Mouse (Mus musculus): ENCODE results near the gene Ern1. TPM values are rescaled to one million over a fixed set of nuclear protein-coding genes. Genes with fewer than 3 reads are reported as not detected.

The Ern1 gene
- polyA plus RNA-seq, 1 experiment, result 11.9 TPM

DNA sequence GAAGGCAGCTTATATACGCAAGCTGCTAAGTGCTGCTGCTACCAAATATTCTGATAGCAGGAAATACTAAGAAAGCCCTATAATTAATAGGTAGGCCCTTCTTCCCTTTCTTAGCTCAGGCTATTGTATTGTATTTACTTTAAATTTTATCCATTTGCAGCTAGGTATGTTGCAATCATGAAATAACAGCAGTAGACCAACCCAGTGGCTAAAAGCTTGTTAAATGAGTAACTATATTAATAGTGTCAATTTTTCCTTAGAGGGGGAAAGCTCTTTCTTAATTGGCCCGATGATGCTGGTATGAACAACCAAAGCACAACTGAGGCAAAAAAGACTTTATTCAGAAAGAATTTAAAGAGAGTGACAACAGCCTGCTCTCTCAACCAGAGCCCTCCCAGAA is 59.1 kb downstream of the Ern1 start:
- DNase-seq (ENCODE audit: low read depth), result no peak
- TF ChIP-seq CTCF (IDR thresholded peaks at IDR 0.05; ENCODE audit: borderline replicate concordance, extremely low read depth, insufficient read depth, insufficient read length), result no peak
- no peak for TF ChIP-seq POLR2A (IDR thresholded peaks at IDR 0.05; ENCODE audit: borderline replicate concordance, extremely low read depth, insufficient read depth, insufficient read length, poor library complexity, severe bottlenecking)

DNA sequence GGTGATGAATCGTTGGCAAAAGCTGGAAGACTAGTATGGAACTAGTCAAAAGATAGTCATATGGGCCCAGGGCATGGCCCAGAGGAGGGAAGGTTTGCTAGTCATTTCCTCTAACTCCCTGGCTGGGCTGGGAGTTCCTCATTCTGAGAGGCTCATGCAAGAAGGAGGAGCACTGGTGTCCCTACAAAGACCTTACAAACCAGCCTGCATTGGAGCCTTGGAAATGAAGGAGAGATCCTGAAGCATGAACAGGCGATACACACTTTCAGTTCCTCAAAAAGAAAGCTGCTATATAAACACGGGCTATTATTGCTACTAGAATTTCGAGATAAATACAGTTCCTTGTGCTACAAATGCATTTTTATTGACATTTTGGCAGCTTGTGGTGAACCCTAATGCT is 59.5 kb downstream of the Ern1 start:
- DNase-seq (ENCODE audit: low read depth), result no peak
- TF ChIP-seq POLR2A (IDR thresholded peaks at IDR 0.05; ENCODE audit: borderline replicate concordance, extremely low read depth, insufficient read depth, insufficient read length, poor library complexity, severe bottlenecking), result no peak

DNA sequence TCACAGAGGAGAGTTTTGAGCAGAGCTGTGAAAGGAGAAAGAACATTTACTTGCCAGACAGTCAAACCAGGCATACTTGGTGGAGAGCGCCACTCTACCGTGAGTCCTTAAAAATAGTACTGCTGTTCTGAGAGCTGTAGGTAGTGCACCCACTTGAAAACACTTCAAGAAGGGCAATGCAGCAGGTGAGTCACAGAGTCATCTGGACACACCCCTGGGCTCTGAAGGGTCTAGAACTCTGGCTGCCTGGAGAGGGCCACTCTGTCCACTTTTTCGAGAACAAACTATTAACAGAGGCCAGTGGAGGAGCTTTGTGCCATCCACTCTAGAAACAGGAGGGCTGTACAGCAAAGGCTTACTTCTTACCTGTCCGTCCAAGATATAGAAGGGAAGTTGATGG is 61.2 kb downstream of the Ern1 start:
- no peak for TF ChIP-seq POLR2A (IDR thresholded peaks at IDR 0.05; ENCODE audit: borderline replicate concordance, extremely low read depth, insufficient read depth, insufficient read length, poor library complexity, severe bottlenecking)
- TF ChIP-seq CTCF (IDR thresholded peaks at IDR 0.05; ENCODE audit: borderline replicate concordance, extremely low read depth, insufficient read depth, insufficient read length), result no peak
- DNase-seq (ENCODE audit: low read depth), result no peak

DNA sequence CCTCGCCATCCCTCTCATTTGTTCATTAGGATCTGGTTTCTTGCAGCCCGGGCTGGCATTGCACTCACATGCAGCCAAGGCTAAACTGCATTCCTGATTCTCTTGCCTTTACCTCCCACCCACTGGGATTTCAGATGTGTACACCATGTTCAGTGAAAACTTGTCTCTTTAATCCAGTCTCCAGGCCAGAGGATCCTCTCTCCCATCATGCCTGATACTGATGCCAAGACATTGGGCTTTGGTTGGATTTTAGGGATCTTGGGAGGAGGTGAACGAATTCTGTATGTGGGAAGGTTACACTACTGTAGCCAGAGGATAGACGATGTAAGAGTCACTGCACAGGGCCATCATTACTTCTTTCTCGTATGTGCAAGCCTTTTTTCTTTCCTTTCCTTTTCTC is 62.5 kb downstream of the Ern1 start:
- no peak for DNase-seq (ENCODE audit: low read depth)
- no peak for TF ChIP-seq POLR2A (IDR thresholded peaks at IDR 0.05; ENCODE audit: borderline replicate concordance, extremely low read depth, insufficient read depth, insufficient read length, poor library complexity, severe bottlenecking)
- TF ChIP-seq CTCF (IDR thresholded peaks at IDR 0.05; ENCODE audit: borderline replicate concordance, extremely low read depth, insufficient read depth, insufficient read length), result no peak

DNA sequence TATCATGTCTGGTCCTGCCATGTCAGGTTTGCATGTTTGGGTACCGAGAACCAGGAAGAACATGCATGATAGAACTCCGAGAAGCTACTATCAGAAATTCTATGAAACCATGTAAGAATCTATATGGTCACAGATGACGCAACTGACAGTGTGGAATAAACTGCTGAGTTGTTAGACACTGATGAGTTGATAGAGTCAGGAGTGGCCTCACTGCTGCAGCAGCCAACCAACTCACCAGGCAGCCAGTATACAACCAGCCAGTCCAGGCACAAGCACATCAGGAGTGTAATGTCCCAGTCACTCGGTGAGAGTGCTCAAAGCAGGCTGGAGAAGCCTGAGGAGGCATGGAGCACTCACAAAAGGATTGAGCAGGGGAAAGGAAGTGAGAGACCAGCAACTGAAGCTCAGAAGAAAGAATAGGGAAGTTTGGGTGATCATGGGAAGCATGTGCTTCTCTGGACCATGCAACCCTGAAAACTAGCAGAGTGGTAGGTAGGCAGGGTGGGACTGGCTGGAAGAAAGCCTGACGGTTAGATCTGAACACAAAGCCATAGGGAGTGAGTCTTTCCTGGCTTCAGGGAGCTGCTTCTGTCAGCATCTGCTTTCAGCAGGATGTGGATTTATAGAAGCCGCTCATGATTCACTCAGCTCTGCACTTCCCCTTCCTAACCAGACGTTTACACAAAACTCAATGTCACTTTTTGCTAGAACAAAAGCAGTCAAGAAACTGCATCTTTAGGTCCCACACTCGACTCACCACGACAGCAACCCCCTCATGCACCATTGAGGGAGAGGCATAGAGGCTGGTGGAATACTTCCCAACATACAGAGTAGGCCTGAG is 68.2 kb downstream of the Ern1 start:
- no peak for TF ChIP-seq CTCF (IDR thresholded peaks at IDR 0.05; ENCODE audit: borderline replicate concordance, extremely low read depth, insufficient read depth, insufficient read length)
- TF ChIP-seq POLR2A (IDR thresholded peaks at IDR 0.05; ENCODE audit: borderline replicate concordance, extremely low read depth, insufficient read depth, insufficient read length, poor library complexity, severe bottlenecking), result no peak
- no peak for DNase-seq (ENCODE audit: low read depth)

DNA sequence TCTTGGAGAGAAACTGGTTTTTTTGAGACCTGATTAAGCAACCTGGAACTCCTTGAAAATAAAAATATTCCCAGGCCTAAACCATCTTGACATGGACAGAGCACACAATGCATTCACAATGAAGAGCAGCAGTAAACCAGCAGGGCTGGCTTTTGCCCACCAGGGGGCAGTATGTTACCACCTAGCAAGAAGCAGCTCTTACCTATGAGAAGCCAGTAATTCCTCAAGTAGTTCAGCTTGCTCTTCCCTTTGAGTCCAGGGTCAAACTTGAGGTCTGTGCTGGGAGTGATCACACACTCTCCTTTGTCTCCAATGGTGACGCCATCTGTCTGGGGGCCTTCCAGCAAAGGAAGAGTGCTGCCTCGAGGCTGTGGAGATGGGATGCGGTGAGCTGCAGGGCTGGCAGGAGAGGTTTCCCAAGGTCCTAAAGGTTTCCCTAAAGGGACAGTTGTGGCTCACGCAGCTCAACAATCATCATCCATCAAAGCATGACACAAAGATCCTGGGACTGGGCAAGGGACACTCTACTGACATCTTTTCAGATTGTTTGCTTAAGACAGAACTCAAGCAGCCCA is 68.9 kb downstream of the Ern1 start:
- peak; percentile 93 for TF ChIP-seq CTCF (IDR thresholded peaks at IDR 0.05; ENCODE audit: borderline replicate concordance, extremely low read depth, insufficient read depth, insufficient read length)
- TF ChIP-seq POLR2A (IDR thresholded peaks at IDR 0.05; ENCODE audit: borderline replicate concordance, extremely low read depth, insufficient read depth, insufficient read length, poor library complexity, severe bottlenecking), result no peak
- peak; percentile 95 for DNase-seq (ENCODE audit: low read depth)

DNA sequence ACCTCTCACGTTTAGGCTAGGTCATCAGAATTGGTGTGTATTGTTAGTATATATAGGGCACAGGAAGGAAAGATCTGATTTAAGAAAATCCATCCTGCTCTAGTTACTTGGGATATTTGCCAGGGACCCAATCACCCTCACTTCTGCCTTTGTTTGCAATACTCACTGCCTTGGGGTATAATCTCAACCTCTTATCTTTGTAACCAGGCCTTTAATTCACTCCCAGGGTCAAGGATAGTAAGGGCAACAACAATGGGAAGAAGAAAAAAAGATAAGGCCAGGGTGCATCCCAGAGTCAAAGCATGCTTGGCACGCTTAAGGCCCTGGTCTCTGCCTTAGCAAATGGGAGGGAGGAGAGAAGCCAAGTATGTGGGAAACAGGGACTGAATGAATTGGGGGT is 69.8 kb downstream of the Ern1 start:
- TF ChIP-seq POLR2A (IDR thresholded peaks at IDR 0.05; ENCODE audit: borderline replicate concordance, extremely low read depth, insufficient read depth, insufficient read length, poor library complexity, severe bottlenecking) (no peak), CTCF (IDR thresholded peaks at IDR 0.05; ENCODE audit: borderline replicate concordance, extremely low read depth, insufficient read depth, insufficient read length) (no peak)
- no peak for DNase-seq (ENCODE audit: low read depth)

DNA sequence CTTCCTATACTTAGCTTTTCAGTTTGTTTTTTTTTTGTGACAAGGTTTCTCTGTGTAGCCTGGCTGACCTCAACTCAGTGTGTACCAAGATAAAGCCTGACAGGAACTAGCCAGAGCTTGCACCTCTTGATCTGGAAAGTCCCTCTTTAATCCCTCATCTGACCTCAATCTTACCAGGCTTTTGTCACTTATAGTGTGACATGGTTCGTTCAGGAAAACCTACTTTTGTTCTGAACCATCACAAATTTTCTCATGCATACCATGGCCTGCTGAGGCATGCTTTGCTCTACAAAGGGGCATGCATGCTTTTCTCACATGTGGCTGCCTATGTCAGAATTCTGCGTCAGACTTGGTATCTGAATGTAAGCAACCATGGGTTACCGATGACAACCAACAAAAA is 71.3 kb downstream of the Ern1 start:
- no peak for TF ChIP-seq CTCF (IDR thresholded peaks at IDR 0.05; ENCODE audit: borderline replicate concordance, extremely low read depth, insufficient read depth, insufficient read length)
- no peak for TF ChIP-seq POLR2A (IDR thresholded peaks at IDR 0.05; ENCODE audit: borderline replicate concordance, extremely low read depth, insufficient read depth, insufficient read length, poor library complexity, severe bottlenecking)

DNA sequence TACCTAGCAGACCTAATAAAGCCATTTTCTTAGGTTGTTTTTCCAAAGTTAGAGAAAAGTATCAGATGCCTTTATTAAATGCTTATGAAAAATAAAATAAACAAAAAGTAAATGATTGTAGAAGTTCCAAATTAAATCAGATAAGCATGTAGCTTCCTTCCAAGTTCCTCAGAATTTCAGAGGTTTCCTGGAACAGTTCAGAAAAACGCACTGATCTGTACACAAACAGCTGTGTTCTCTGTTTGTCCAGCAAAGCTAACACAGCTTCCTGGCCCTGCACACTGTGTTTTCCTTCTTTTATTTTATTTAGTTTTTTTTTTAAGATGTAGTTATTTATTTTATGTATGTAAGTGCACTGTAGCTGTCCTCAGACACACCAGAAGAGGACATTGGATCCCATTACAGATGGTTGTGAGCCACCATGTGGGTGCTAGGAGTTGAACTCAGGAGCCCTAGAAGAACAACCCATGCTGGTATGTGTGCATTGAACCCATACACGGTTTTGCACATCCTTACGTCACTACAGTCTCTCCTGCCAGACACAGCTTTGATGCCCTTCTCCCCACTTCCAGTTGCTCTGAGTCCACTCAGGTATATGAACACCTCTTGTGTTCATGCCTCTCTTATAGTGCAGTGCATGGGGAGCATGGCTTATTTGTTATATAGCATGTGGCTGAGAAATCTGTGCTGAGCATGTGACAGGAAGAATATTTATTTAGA is 74.9 kb downstream of the Ern1 start:
- no peak for TF ChIP-seq POLR2A (IDR thresholded peaks at IDR 0.05; ENCODE audit: borderline replicate concordance, extremely low read depth, insufficient read depth, insufficient read length, poor library complexity, severe bottlenecking)
- TF ChIP-seq CTCF (IDR thresholded peaks at IDR 0.05; ENCODE audit: borderline replicate concordance, extremely low read depth, insufficient read depth, insufficient read length), result no peak
- DNase-seq (ENCODE audit: low read depth), result no peak

More for the DNA sequence above, 71.3 kb downstream of the Ern1 start:
- no peak for DNase-seq (ENCODE audit: low read depth)

DNA sequence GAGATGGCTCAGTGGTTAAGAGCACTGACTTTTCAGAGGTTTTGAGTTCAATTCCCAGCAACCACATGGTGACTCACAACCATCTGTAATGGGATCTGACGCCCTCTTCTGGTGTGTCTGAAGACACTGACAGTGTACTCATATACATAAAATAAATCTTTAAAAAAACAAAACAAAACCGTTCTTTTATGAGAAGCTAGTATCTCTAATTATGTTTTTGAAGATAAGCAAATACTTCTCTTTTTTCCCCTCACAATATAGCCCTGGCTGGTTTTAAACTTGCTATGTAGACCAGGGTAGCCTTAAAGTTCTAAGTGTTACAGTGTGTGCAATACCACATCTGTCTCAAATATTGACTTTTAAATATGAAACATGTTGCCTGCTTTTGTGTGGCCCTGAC is 76.5 kb downstream of the Ern1 start:
- TF ChIP-seq POLR2A (IDR thresholded peaks at IDR 0.05; ENCODE audit: borderline replicate concordance, extremely low read depth, insufficient read depth, insufficient read length, poor library complexity, severe bottlenecking), result no peak
- TF ChIP-seq CTCF (IDR thresholded peaks at IDR 0.05; ENCODE audit: borderline replicate concordance, extremely low read depth, insufficient read depth, insufficient read length), result no peak
- DNase-seq (ENCODE audit: low read depth), result no peak

DNA sequence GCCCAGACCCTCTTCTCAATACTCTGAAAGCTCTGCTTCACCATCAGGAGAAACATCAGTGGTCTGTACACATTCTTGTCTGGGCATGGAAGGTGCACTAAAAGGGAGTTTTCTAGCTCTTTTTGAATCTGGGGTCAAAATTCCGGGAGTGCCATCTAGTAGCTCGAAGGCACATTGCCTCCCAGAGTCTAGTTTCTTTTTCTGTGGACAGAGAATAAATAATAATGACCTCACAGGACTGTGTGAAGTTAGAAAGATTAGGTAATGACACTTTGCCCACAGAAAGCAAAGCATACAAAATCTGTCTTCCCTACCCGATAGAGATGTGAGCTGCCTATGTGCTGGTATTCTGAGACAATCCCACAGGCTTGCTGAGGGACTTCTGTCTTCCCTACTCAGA is 77.1 kb downstream of the Ern1 start:
- TF ChIP-seq POLR2A (IDR thresholded peaks at IDR 0.05; ENCODE audit: borderline replicate concordance, extremely low read depth, insufficient read depth, insufficient read length, poor library complexity, severe bottlenecking) (no peak), CTCF (IDR thresholded peaks at IDR 0.05; ENCODE audit: borderline replicate concordance, extremely low read depth, insufficient read depth, insufficient read length) (no peak)
- DNase-seq (ENCODE audit: low read depth), result no peak
